Mouse (Mus musculus) stomach, postnatal 0 days (tissue): ENCODE results near the gene Stard3. TPM values are rescaled to one million over a fixed set of nuclear protein-coding genes. Genes with fewer than 3 reads are reported as not detected.
A peak's percentile ranks its signal among the peaks of the same experiment; 100 is the strongest.

Experiments used
- ATAC-seq: fragments of 200-750 bp; cut with Nextera tagmentation; 2 replicates; pipeline ENCODE4 v1.8.0; 2017; ENCODE audit not compliant: low FRiP score, low TSS enrichment
- DNase-seq: peaks from one replicate; pipeline ENCODE4 v3.0.0-alpha.2; 2016; ENCODE audit warnings: low spot score
- H3K27ac ChIP-seq: fragments of 300-500 bp; sonication (generic); replicated peaks from 2 replicates; pipeline ENCODE4 v1.5.1; 2014; ENCODE audit warnings: mild to moderate bottlenecking, control low read depth
- H3K27me3 ChIP-seq: fragments of 300-500 bp; sonication (generic); 2 replicates; pipeline ENCODE4 v1.6.1; 2014; ENCODE audit warnings: low read length; ENCODE audit not compliant: control insufficient read depth, insufficient read depth
- H3K36me3 ChIP-seq: fragments of 300-500 bp; sonication (generic); 2 replicates; pipeline ENCODE4 v1.6.1; 2014; ENCODE audit warnings: low read length, mixed read lengths; ENCODE audit not compliant: control insufficient read depth, insufficient read depth
- H3K4me1 ChIP-seq: fragments of 300-500 bp; sonication (generic); replicated peaks from 2 replicates; pipeline ENCODE4 v1.6.1; 2014; ENCODE audit warnings: antibody characterized with exemption; ENCODE audit not compliant: control insufficient read depth, insufficient read depth
- H3K4me2 ChIP-seq: fragments of 300-500 bp; sonication (generic); replicated peaks from 2 replicates; pipeline ENCODE4 v1.6.1; 2014; ENCODE audit warnings: low read depth, mild to moderate bottlenecking, control low read depth, moderate library complexity
- H3K4me3 ChIP-seq: fragments of 300-500 bp; sonication (generic); 2 replicates; pipeline ENCODE4 v1.5.1; 2014; ENCODE audit warnings: low read depth, low read length, control low read depth
- H3K9ac ChIP-seq: fragments of 300-500 bp; sonication (generic); 2 replicates; pipeline ENCODE4 v1.6.1; 2014; ENCODE audit warnings: mild to moderate bottlenecking, low read length, control low read depth, mixed read lengths
- H3K9me3 ChIP-seq: fragments of 300-500 bp; sonication (generic); 2 replicates; pipeline ENCODE4 v1.6.1; 2016; ENCODE audit warnings: low read length; ENCODE audit not compliant: control insufficient read depth
- CTCF ChIP-seq: IDR thresholded peaks from 2 replicates; pipeline ENCODE4 v1.5.1; 2016; ENCODE audit warnings: antibody characterized with exemption, low read depth, mild to moderate bottlenecking, moderate library complexity
- EP300 ChIP-seq: optimal IDR thresholded peaks from 2 replicates; pipeline ENCODE3; 2016; ENCODE audit warnings: antibody characterized with exemption
- WGBS: fragments of 180-500 bp; shearing (Covaris S2); extraction: QIAGEN DNeasy Blood & Tissue Kit; methylation state at CpG from one replicate; pipeline ENCODE4 v1.1.7; 2014; 5-methylcytosine and 5-hydroxymethylcytosine counted together
- polyA plus RNA-seq: library from polyadenylated mRNA; unstranded; fragments of >200 nt; fragmentation: Nextera tagmentation; extraction: Ambion mirVana; gene quantifications from 2 replicates; pipeline ENCODE4 v1.2.1, GENCODE M21; 2015

The Stard3 gene
- polyA plus RNA-seq, 1 experiment from 2014 or later: 24.9 TPM

DNA sequence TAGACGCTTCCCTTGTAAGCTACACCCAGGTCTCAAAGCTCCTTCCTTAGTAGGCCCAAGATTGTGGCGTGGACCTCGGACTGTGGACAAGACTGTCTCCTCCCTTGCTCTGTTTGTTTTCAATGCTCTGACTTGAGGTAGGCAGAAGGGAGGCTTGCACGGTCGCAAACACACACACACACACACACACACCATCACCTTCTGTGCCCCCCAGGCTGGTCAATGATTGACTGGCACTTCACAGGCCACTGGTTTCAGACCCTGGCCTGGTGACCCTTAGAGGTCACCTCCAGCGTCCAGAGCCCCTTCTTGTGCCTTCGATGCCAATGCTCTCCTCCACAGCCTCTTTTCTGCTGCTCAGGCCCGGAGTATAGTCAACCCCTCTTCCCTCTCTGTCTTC is 50.7 kb downstream of the Stard3 start:
- TF ChIP-seq EP300 (no peak), CTCF (no peak)
- peak overlapping the region; percentile 36 for H3K4me2 ChIP-seq
- WGBS: 39% methylated on average over 8 of the region's 8 CpGs
- peak; percentile 70 for DNase-seq
- H3K27me3 ChIP-seq: no peaks in the 10 kb centered on the region
- H3K4me3 ChIP-seq: 0 out of 2 replicates have a peak overlapping the region, but pooled peaks have one; percentile 2
- no peaks in the 10 kb centered on the region for H3K36me3 ChIP-seq
- peaks cover 4% of the 10 kb centered on the region; the same call in 1 of the 2 replicates for H3K4me1 ChIP-seq
- H3K27ac ChIP-seq: peak overlapping the region; percentile 76
- no peaks in the 10 kb centered on the region for H3K9me3 ChIP-seq
- peak; percentile 55 for ATAC-seq
- H3K9ac ChIP-seq: peak overlapping the region; percentile 50

DNA sequence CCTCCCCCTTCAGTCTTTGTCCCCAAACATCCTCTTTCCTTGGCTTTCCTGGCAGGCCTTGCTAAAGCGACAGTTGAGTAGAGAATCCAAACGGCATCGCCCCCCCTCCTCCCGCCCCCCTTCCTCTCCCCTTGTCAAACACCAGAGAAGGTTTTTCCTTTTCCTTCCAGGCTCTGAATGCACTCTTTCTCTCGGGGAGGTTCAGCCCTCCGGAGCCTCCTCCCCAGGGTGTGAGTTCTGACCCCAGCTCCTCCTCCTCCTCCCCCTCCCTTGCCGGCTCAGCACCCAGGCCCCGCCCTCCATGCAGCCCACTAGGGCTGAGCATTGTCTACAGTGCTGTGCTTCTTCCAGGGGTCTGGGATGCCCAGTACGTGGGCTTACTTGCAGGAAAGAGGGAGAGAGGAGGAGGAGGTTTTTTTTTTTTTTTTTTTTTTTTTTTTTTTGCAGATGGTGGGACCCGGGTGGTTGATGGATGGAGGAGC is 51.2 kb downstream of the Stard3 start:
- peak overlapping the region; percentile 76 for H3K27ac ChIP-seq
- H3K4me1 ChIP-seq: peaks cover 7% of the 10 kb centered on the region; the same call in 1 of the 2 replicates
- peak overlapping the region; percentile 36 for H3K4me2 ChIP-seq
- 0 out of 2 replicates have a peak overlapping the region, but pooled peaks have one; percentile 2 for H3K4me3 ChIP-seq
- H3K36me3 ChIP-seq: no peaks in the 10 kb centered on the region
- no peaks in the 10 kb centered on the region for H3K27me3 ChIP-seq
- H3K9me3 ChIP-seq: no peaks in the 10 kb centered on the region
- ATAC-seq (peak; percentile 11; the same call in 1 of the 2 replicates), DNase-seq (peak; percentile 62)
- 2% methylated on average over 10 of the region's 10 CpGs for WGBS
- TF ChIP-seq CTCF (no peak), EP300 (no peak)
- peak overlapping the region; percentile 50 for H3K9ac ChIP-seq

DNA sequence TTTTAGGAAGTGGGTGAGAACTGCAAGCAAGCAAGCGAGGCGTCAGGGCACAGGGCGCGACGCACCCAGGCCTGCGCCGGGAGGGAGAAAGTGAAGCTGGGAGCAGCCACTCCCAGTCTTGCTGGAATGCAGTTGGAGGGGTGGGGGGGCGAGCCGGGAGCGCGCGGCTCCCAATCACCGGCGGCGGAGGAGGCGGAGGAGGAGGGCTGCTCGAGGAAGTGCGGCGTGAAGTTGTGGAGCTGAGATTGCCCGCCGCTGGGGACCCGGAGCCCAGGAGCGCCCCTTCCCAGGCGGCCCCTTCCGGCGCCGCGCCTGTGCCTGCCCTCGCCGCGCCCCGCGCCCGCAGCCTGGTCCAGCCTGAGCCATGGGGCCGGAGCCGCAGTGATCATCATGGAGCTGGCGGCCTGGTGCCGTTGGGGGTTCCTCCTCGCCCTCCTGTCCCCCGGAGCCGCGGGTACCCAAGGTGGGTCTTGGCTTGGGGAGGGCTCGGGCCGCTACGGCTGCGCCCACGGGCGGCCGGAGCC is 54.2 kb downstream of the Stard3 start, which contains the start of gene Erbb2:
Erbb2 (plus strand) TSS at position 198 of the 524 bp plus-strand sequence.
- WGBS: under 1% methylated on average over 33 of the region's 49 CpGs
- DNase-seq: peak; percentile 97
- Histone ChIP-seq H3K9me3 (no peaks in the 10 kb centered on the region), H3K36me3 (no peaks in the 10 kb centered on the region), H3K4me2 (peak within 1 kb of the TSS; percentile 78), H3K4me1 (peaks cover 7% of the 10 kb centered on the region; the same call in 1 of the 2 replicates), H3K4me3 (peak within 1 kb of the TSS; percentile 100), H3K9ac (peak within 1 kb of the TSS; percentile 97), H3K27ac (peak within 1 kb of the TSS; percentile 97), H3K27me3 (no peaks in the 10 kb centered on the region)
- ATAC-seq: peak; percentile 85
- no peak for TF ChIP-seq EP300
- no peak for TF ChIP-seq CTCF

DNA sequence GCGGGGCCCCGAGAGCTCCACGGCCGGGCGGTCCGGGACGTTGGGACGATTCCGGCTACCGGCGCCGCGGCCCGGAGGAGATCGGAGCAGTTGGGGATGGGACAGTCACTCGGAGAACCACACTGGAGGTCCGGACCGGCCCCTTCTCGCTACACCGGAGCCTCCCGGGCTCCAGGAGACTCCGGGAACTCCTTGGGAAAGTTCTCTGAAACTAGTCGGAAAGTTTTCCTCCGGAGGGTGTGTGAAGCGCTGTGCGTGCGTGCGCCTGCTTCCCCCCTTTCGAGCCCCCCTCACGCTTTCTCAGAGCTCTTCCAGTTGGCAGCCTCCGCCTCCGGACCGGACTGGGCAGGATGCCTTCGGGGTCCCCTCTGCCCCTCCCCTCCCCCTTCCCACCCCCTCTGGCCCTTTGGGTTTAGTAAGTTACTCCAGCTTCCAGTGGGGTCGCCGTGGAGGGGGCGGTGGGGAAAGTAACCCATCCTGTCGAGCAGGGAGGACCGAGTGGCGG is 54.7 kb downstream of the Stard3 start:
- Histone ChIP-seq H3K36me3 (no peaks in the 10 kb centered on the region), H3K9ac (peak overlapping the region; percentile 97), H3K27me3 (no peaks in the 10 kb centered on the region), H3K9me3 (no peaks in the 10 kb centered on the region), H3K27ac (peak overlapping the region; percentile 97), H3K4me1 (peaks cover 7% of the 10 kb centered on the region; the same call in 1 of the 2 replicates), H3K4me2 (peak overlapping the region; percentile 78), H3K4me3 (peak overlapping the region; percentile 100)
- peak; percentile 62 for DNase-seq
- TF ChIP-seq CTCF: no peak
- TF ChIP-seq EP300: no peak
- peak; percentile 12 for ATAC-seq
- WGBS: 1% methylated on average over 37 of the region's 40 CpGs

DNA sequence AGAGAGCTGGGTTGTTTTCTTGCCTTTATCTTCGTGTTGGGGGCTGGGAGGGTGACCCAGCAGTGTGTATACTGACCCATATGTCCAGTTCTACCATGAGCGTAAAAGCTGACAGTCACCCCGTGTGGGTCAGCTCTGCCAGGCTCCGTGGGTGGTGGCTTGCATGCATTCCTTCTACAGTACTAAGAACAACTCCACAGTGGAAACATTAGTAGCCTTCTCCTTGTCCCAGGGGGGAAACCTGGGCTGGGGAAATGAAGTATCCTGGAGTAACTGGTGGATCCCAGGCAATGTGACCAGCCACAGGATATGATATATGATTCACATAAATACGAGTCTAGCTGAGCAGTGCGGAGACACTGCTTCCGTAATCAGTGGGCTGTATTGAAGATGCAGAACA is 55.6 kb downstream of the Stard3 start:
- H3K9ac ChIP-seq: peak overlapping the region; percentile 97
- H3K4me2 ChIP-seq: peak overlapping the region; percentile 78
- peak overlapping the region; percentile 97 for H3K27ac ChIP-seq
- DNase-seq (no peak), ATAC-seq (no peak)
- H3K27me3 ChIP-seq: no peaks in the 10 kb centered on the region
- H3K4me3 ChIP-seq: peak overlapping the region; percentile 100
- TF ChIP-seq EP300 (no peak), CTCF (no peak)
- peaks cover 7% of the 10 kb centered on the region; the same call in 1 of the 2 replicates for H3K4me1 ChIP-seq
- no peaks in the 10 kb centered on the region for H3K36me3 ChIP-seq
- 10% methylated on average over 7 of the region's 7 CpGs for WGBS
- no peaks in the 10 kb centered on the region for H3K9me3 ChIP-seq

DNA sequence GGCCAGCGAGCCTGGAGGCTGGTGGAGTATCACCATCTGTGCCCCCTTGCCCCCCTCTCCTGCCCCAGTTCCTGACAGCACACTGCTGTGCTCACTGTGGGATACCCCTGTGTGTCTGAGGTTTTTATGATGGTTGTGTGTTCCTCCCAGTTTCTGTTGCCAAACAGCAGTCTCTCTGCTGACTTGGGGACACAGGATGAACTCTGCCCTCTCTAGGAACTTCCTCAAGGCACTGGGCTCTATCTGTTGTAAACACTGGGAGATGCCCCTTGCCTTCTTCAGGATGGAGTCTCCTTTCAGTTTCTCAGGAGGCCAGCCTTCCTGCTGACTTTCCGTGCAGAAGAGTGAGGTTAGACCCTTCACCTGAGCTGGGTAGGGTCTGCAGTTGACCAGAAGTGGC is 56.0 kb downstream of the Stard3 start:
- peak overlapping the region; percentile 100 for H3K4me3 ChIP-seq
- peak overlapping the region; percentile 97 for H3K9ac ChIP-seq
- H3K4me1 ChIP-seq: peaks cover 7% of the 10 kb centered on the region; the same call in 1 of the 2 replicates
- ATAC-seq: no peak
- no peak for DNase-seq
- H3K27me3 ChIP-seq: no peaks in the 10 kb centered on the region
- peak overlapping the region; percentile 97; the same call in 1 of the 2 replicates for H3K27ac ChIP-seq
- TF ChIP-seq CTCF (no peak), EP300 (no peak)
- H3K4me2 ChIP-seq: peak overlapping the region; percentile 78
- no peaks in the 10 kb centered on the region for H3K9me3 ChIP-seq
- WGBS: 22% methylated on average over 2 of the region's 2 CpGs
- no peaks in the 10 kb centered on the region for H3K36me3 ChIP-seq
